Mouse (Mus musculus): ENCODE results near the gene Got1.
A peak's percentile ranks its signal among the peaks of the same experiment; 100 is the strongest.

Got1 gene

GRCm38 (mm10) chr19:43524187-43525103, at the start of gene Got1:
TSS of gene Got1 (minus strand) at chr19:43524605.
- DNase-seq (ENCODE audit: low read depth, low spot score) = peak; percentile 99

- DNase-seq (ENCODE audit: low read depth, low spot score) = peak; percentile 91
Observed at GRCm38 (mm10) chr19:43570831-43571790, 46.7 kb upstream of the Got1 start.

GRCm38 (mm10) chr19:43569133-43569532, 44.7 kb upstream of the Got1 start:
- DNase-seq (ENCODE audit: low read depth, low spot score) = no peak

- peak; percentile 61 for DNase-seq (ENCODE audit: low read depth, low spot score)
Observed at GRCm38 (mm10) chr19:43568298-43568697, 43.9 kb upstream of the Got1 start.

GRCm38 (mm10) chr19:43563166-43563565, 38.8 kb upstream of the Got1 start:
- DNase-seq (ENCODE audit: low read depth, low spot score) = no peak

GRCm38 (mm10) chr19:43561841-43562240, 37.4 kb upstream of the Got1 start:
- no peak for DNase-seq (ENCODE audit: low read depth, low spot score)

- DNase-seq (ENCODE audit: low read depth, low spot score) = no peak
Observed at GRCm38 (mm10) chr19:43560244-43560643, 35.8 kb upstream of the Got1 start.

- DNase-seq (ENCODE audit: low read depth, low spot score) = no peak
Observed at GRCm38 (mm10) chr19:43551493-43551890, 27.1 kb upstream of the Got1 start.

- peak; percentile 75 for DNase-seq (ENCODE audit: low read depth, low spot score)
Observed at GRCm38 (mm10) chr19:43550706-43551492, 26.5 kb upstream of the Got1 start.

GRCm38 (mm10) chr19:43548060-43548459, 23.7 kb upstream of the Got1 start:
- DNase-seq (ENCODE audit: low read depth, low spot score) = no peak

- DNase-seq (ENCODE audit: low read depth, low spot score) = peak; percentile 30
Observed at GRCm38 (mm10) chr19:43546337-43547117, 22.1 kb upstream of the Got1 start.

GRCm38 (mm10) chr19:43535372-43535771, 11.0 kb upstream of the Got1 start:
- DNase-seq (ENCODE audit: low read depth, low spot score) = no peak

- DNase-seq (ENCODE audit: low read depth, low spot score) = peak; percentile 32
Observed at GRCm38 (mm10) chr19:43530921-43531320, 6.5 kb upstream of the Got1 start.

GRCm38 (mm10) chr19:43530197-43530770, 5.9 kb upstream of the Got1 start:
- peak; percentile 94 for DNase-seq (ENCODE audit: low read depth, low spot score)

GRCm38 (mm10) chr19:43528056-43528587, 3.7 kb upstream of the Got1 start:
- no peak for DNase-seq (ENCODE audit: low read depth, low spot score)

- peak; percentile 66 for DNase-seq (ENCODE audit: low read depth, low spot score)
Observed at GRCm38 (mm10) chr19:43527131-43527530, 2.7 kb upstream of the Got1 start.

GRCm38 (mm10) chr19:43526025-43526424, 1.6 kb upstream of the Got1 start:
- no peak for DNase-seq (ENCODE audit: low read depth, low spot score)

GRCm38 (mm10) chr19:43525566-43525965, 1.2 kb upstream of the Got1 start:
- DNase-seq (ENCODE audit: low read depth, low spot score) = no peak

GRCm38 (mm10) chr19:43525104-43525482, 688 bp upstream of the Got1 start:
- peak; percentile 60 for DNase-seq (ENCODE audit: low read depth, low spot score)

- DNase-seq (ENCODE audit: low read depth, low spot score) = peak; percentile 71
Observed at GRCm38 (mm10) chr19:43523551-43523950, 854 bp downstream of the Got1 start.
